Mouse (Mus musculus): Measurements from ENCODE around the gene Olfr1389. TPM values are rescaled to one million over a fixed set of nuclear protein-coding genes. Genes with fewer than 3 reads are reported as not detected.

The Olfr1389 gene
- not detected for polyA plus RNA-seq (2017; shearing (Covaris generic))

GRCm38 (mm10) chr11:49422767-49423166, at the start of gene Olfr1389:
TSS of gene Olfr1389 (plus strand) at chr11:49423067.

GRCm38 (mm10) chr11:49436411-49436810, 13.5 kb downstream of the Olfr1389 start, which contains the start of gene Olfr1388:
TSS of gene Olfr1388 (plus strand) at chr11:49436624.

GRCm38 (mm10) chr11:49455043-49455442, 32.2 kb downstream of the Olfr1389 start, which contains the start of gene Olfr1387:
TSS of gene Olfr1387 (plus strand) at chr11:49455343.

GRCm38 (mm10) chr11:49464746-49465145, 41.9 kb downstream of the Olfr1389 start, which contains the start of gene Olfr1386:
TSS of gene Olfr1386 (plus strand) at chr11:49465046.

Other genes with a start within 250 kb of the Olfr1389 start
- gene Btnl9, start 235.9 kb upstream of the Olfr1389 start, polyA plus RNA-seq (2017; shearing (Covaris generic)): not detected
- 10 to 100 TPM; 49.5 to 55.2 TPM for gene Zfp62, start 219.8 kb upstream of the Olfr1389 start, polyA plus RNA-seq (2017; shearing (Covaris generic))
- gene Mgat1, start 178.9 kb upstream of the Olfr1389 start, polyA plus RNA-seq (2017; shearing (Covaris generic)): 100 to 1,000 TPM in 1 of 2 experiments, 10 to 100 TPM in 1; 58.6 to 112 TPM
- not detected for gene Olfr1393, start 144.8 kb upstream of the Olfr1389 start, polyA plus RNA-seq (2017; shearing (Covaris generic))
- under 1 TPM in 1 of 2 experiments, not detected in 1; 0.05 TPM for gene Olfr1392, start 137.8 kb upstream of the Olfr1389 start, polyA plus RNA-seq (2017; shearing (Covaris generic))
- not detected for gene Olfr10, start 118.3 kb upstream of the Olfr1389 start, polyA plus RNA-seq (2017; shearing (Covaris generic))
- not detected for gene Olfr1391, start 100.3 kb upstream of the Olfr1389 start, polyA plus RNA-seq (2017; shearing (Covaris generic))
- not detected for gene Olfr1390, start 87.9 kb upstream of the Olfr1389 start, polyA plus RNA-seq (2017; shearing (Covaris generic))
- gene Olfr1388, start 13.6 kb downstream of the Olfr1389 start, polyA plus RNA-seq (2017; shearing (Covaris generic)): under 1 TPM in 1 of 2 experiments, not detected in 1; 0.06 TPM
- not detected for gene Olfr1387, start 32.3 kb downstream of the Olfr1389 start, polyA plus RNA-seq (2017; shearing (Covaris generic))
- gene Olfr1386, start 42.0 kb downstream of the Olfr1389 start, polyA plus RNA-seq (2017; shearing (Covaris generic)): not detected
- gene Olfr1385, start 66.0 kb downstream of the Olfr1389 start, polyA plus RNA-seq (2017; shearing (Covaris generic)): under 1 TPM; 0.04 to 0.22 TPM
- gene Olfr1384, start 83.7 kb downstream of the Olfr1389 start, polyA plus RNA-seq (2017; shearing (Covaris generic)): not detected
- gene Olfr1383, start 96.6 kb downstream of the Olfr1389 start, polyA plus RNA-seq (2017; shearing (Covaris generic)): not detected
- under 1 TPM in 1 of 2 experiments, not detected in 1; 0.07 TPM for gene Olfr1382, start 105.2 kb downstream of the Olfr1389 start, polyA plus RNA-seq (2017; shearing (Covaris generic))
- gene Olfr1381, start 120.4 kb downstream of the Olfr1389 start, polyA plus RNA-seq (2017; shearing (Covaris generic)): not detected
- not detected for gene Olfr1380, start 133.8 kb downstream of the Olfr1389 start, polyA plus RNA-seq (2017; shearing (Covaris generic))
- gene Flt4, start 186.2 kb downstream of the Olfr1389 start, polyA plus RNA-seq (2017; shearing (Covaris generic)): not detected
- gene Scgb3a1, start 240.5 kb downstream of the Olfr1389 start, polyA plus RNA-seq (2017; shearing (Covaris generic)): under 1 TPM in 1 of 2 experiments, not detected in 1; 0.37 TPM

All from activated CD4-positive, CD25-positive, alpha-beta regulatory T cell (primary cell).